Mouse (Mus musculus) CH12.LX (cell line): ENCODE measurements at regions not wholly inside any gene's neighbourhood (a gene's known extent, or its start where the extent isn't known, plus 50 kb on each side); places are given as distances from the start of the nearest gene placed in this dataset.

Experiments
- CTCF ChIP-seq, 2 experiments: IDR thresholded peaks in 1 of 2; conservative IDR thresholded peaks in 1 of 2; 2 replicates each; pipeline ENCODE4 v1.5.1; 2011 to 2012; ENCODE audit warnings: low read depth in 2 of 2, low read length in 2 of 2, improper control_type of control experiment in 1 of 2, inconsistent platforms in 1 of 2, mild to moderate bottlenecking in 1 of 2, moderate library complexity in 1 of 2
- POLR2A ChIP-seq: IDR thresholded peaks from 2 replicates; pipeline ENCODE4 v1.6.1; 2011; ENCODE audit warnings: low read depth, mild to moderate bottlenecking, improper control_type of control experiment, low read length

- no peak for TF ChIP-seq POLR2A
- no peak for TF ChIP-seq CTCF (conservative IDR thresholded peaks at IDR 0.05 in 1 of 2, IDR thresholded peaks at IDR 0.05 in 1 of 2; ENCODE audit: low read depth in 2 of 2, low read length in 2 of 2)
Observed at GRCm38 (mm10) chr1:186363356-186363755, 246.2 kb upstream of the Lyplal1 start.
